Mouse (Mus musculus) liver, embryonic 11.5 days (tissue): Measurements from ENCODE around the gene Cyp2u1. TPM values are rescaled to one million over a fixed set of nuclear protein-coding genes. Genes with fewer than 3 reads are reported as not detected.
"Not testable (repeated sequence)": the region's sequence is repeated elsewhere in the genome, so short reads cannot be mapped to it uniquely, and the experiment has no call there.

Experiments used
- ATAC-seq: fragments of 200-750 bp; cut with Nextera tagmentation; replicated peaks from 2 replicates; pipeline ENCODE4 v1.8.0; 2017; ENCODE audit warnings: moderate number of reproducible peaks, mild to moderate bottlenecking, moderate TSS enrichment, moderate library complexity; ENCODE audit not compliant: low FRiP score
- DNase-seq: peaks from one replicate; pipeline ENCODE4 v3.0.0-alpha.2; 2017; ENCODE audit warnings: low spot score
- H3K27ac ChIP-seq: fragments of 300-500 bp; sonication (generic); 2 replicates; pipeline ENCODE4 v1.5.1; 2014; ENCODE audit warnings: mild to moderate bottlenecking, low read depth, low read length, control low read depth
- H3K27me3 ChIP-seq: fragments of 300-500 bp; sonication (generic); replicated peaks from 2 replicates; pipeline ENCODE4 v1.6.1; 2014; ENCODE audit warnings: low read length, mixed read lengths; ENCODE audit not compliant: control insufficient read depth, insufficient read depth
- H3K36me3 ChIP-seq: fragments of 300-500 bp; sonication (generic); 2 replicates; pipeline ENCODE4 v1.6.1; 2014; ENCODE audit warnings: mild to moderate bottlenecking, low read length, moderate library complexity, mixed read lengths; ENCODE audit not compliant: control insufficient read depth, insufficient read depth
- H3K4me1 ChIP-seq: fragments of 300-500 bp; sonication (generic); replicated peaks from 2 replicates; pipeline ENCODE4 v1.6.1; 2014; ENCODE audit warnings: low read length, mixed read lengths; ENCODE audit not compliant: control insufficient read depth, insufficient read depth
- H3K4me2 ChIP-seq: fragments of 300-500 bp; sonication (generic); 2 replicates; pipeline ENCODE4 v1.6.1; 2014; ENCODE audit warnings: mild to moderate bottlenecking, control low read depth, moderate library complexity
- H3K4me3 ChIP-seq: fragments of 300-500 bp; sonication (generic); 2 replicates; pipeline ENCODE4 v1.5.1; 2014; ENCODE audit warnings: low read depth, low read length, control low read depth
- H3K9ac ChIP-seq: fragments of 300-500 bp; sonication (generic); 2 replicates; pipeline ENCODE4 v1.6.1; 2014; ENCODE audit warnings: low read depth, low read length, control low read depth
- H3K9me3 ChIP-seq: fragments of 300-500 bp; sonication (generic); 2 replicates; pipeline ENCODE4 v1.6.1; 2016; ENCODE audit warnings: low read length, inconsistent platforms, mixed read lengths; ENCODE audit not compliant: control insufficient read depth
- WGBS: fragments of 180-500 bp; shearing (Covaris S2); extraction: QIAGEN DNeasy Blood & Tissue Kit; methylation state at CpG from one replicate; pipeline ENCODE4 v1.1.7; 2014; 5-methylcytosine and 5-hydroxymethylcytosine counted together
- polyA plus RNA-seq: library from polyadenylated mRNA; unstranded; fragments of >200 nt; fragmentation: Nextera tagmentation; extraction: Ambion mirVana; gene quantifications from 2 replicates; pipeline ENCODE4 v1.2.1, GENCODE M21; 2014

Gene Cyp2u1
- polyA plus RNA-seq, 1 experiment from 2014 or later = 0.69 TPM

- no peaks in the 10 kb centered on the region for H3K9me3 ChIP-seq
- WGBS = 74% methylated on average over 4 of the region's 4 CpGs
- no peak overlapping the region for H3K9ac ChIP-seq
- H3K4me3 ChIP-seq = no peak overlapping the region
- H3K4me2 ChIP-seq = no peak overlapping the region
- no peaks in the 10 kb centered on the region for H3K27me3 ChIP-seq
- H3K36me3 ChIP-seq = no peaks in the 10 kb centered on the region
- no peak for DNase-seq
- H3K27ac ChIP-seq = no peak overlapping the region
- ATAC-seq = no peak
- peaks cover 5% of the 10 kb centered on the region for H3K4me1 ChIP-seq
Measured at GRCm38 (mm10) chr3:131339280-131339679, 36.3 kb upstream of the Cyp2u1 start.

- H3K4me3 ChIP-seq, H3K4me2 ChIP-seq, H3K9me3 ChIP-seq, H3K27me3 ChIP-seq, ATAC-seq, H3K4me1 ChIP-seq, H3K36me3 ChIP-seq, H3K27ac ChIP-seq, DNase-seq, H3K9ac ChIP-seq: not testable (repeated sequence)
- WGBS = 98% methylated on average over 6 of the region's 7 CpGs
Measured at GRCm38 (mm10) chr3:131337749-131338148, 34.7 kb upstream of the Cyp2u1 start.

GRCm38 (mm10) chr3:131336629-131337028 is 33.6 kb upstream of the Cyp2u1 start:
- DNase-seq (no peak), ATAC-seq (no peak)
- Histone ChIP-seq H3K27ac (no peak overlapping the region), H3K9ac (no peak overlapping the region), H3K27me3 (no peaks in the 10 kb centered on the region), H3K4me3 (no peak overlapping the region), H3K4me2 (no peak overlapping the region), H3K36me3 (no peaks in the 10 kb centered on the region), H3K4me1 (peaks cover 8% of the 10 kb centered on the region), H3K9me3 (no peaks in the 10 kb centered on the region)
- WGBS = 80% methylated on average over 8 of the region's 8 CpGs

- Histone ChIP-seq H3K36me3 (no peaks in the 10 kb centered on the region), H3K4me1 (peaks cover 8% of the 10 kb centered on the region), H3K27ac (no peak overlapping the region), H3K4me3 (no peak overlapping the region), H3K27me3 (no peaks in the 10 kb centered on the region), H3K9ac (no peak overlapping the region), H3K9me3 (no peaks in the 10 kb centered on the region), H3K4me2 (peak overlapping the region; percentile 48; the same call in 1 of the 2 replicates)
- 56% methylated on average over 8 of the region's 8 CpGs for WGBS
- no peak for ATAC-seq
- DNase-seq = no peak
Measured at GRCm38 (mm10) chr3:131335117-131335547, 32.1 kb upstream of the Cyp2u1 start.

GRCm38 (mm10) chr3:131327189-131327588 is 24.2 kb upstream of the Cyp2u1 start:
- Histone ChIP-seq H3K27me3 (no peaks in the 10 kb centered on the region), H3K4me3 (no peak overlapping the region), H3K4me2 (no peak overlapping the region), H3K9ac (no peak overlapping the region), H3K36me3 (no peaks in the 10 kb centered on the region), H3K4me1 (no peaks in the 10 kb centered on the region), H3K27ac (no peak overlapping the region), H3K9me3 (no peaks in the 10 kb centered on the region)
- no peak for DNase-seq
- 78% methylated on average over 7 of the region's 7 CpGs for WGBS
- ATAC-seq = no peak

- H3K27ac ChIP-seq = no peak overlapping the region
- 77% methylated on average over 4 of the region's 4 CpGs for WGBS
- no peaks in the 10 kb centered on the region for H3K4me1 ChIP-seq
- no peak overlapping the region for H3K9ac ChIP-seq
- H3K36me3 ChIP-seq = no peaks in the 10 kb centered on the region
- DNase-seq (no peak), ATAC-seq (no peak)
- H3K27me3 ChIP-seq = no peaks in the 10 kb centered on the region
- no peak overlapping the region for H3K4me2 ChIP-seq
- no peaks in the 10 kb centered on the region for H3K9me3 ChIP-seq
- H3K4me3 ChIP-seq = no peak overlapping the region
Measured at GRCm38 (mm10) chr3:131326637-131327036, 23.6 kb upstream of the Cyp2u1 start.

- no peak overlapping the region for H3K9ac ChIP-seq
- 79% methylated on average over 14 of the region's 14 CpGs for WGBS
- H3K4me3 ChIP-seq = no peak overlapping the region
- H3K9me3 ChIP-seq = no peaks in the 10 kb centered on the region
- H3K4me2 ChIP-seq = no peak overlapping the region
- no peak for DNase-seq
- no peaks in the 10 kb centered on the region for H3K36me3 ChIP-seq
- no peak overlapping the region for H3K27ac ChIP-seq
- no peaks in the 10 kb centered on the region for H3K27me3 ChIP-seq
- no peaks in the 10 kb centered on the region for H3K4me1 ChIP-seq
- ATAC-seq = no peak
Measured at GRCm38 (mm10) chr3:131322081-131322815, 19.2 kb upstream of the Cyp2u1 start.

GRCm38 (mm10) chr3:131320184-131320583 is 17.2 kb upstream of the Cyp2u1 start:
- WGBS = 7% methylated on average over 3 of the region's 3 CpGs
- peak; percentile 67 for DNase-seq
- no peaks in the 10 kb centered on the region for H3K9me3 ChIP-seq
- H3K4me2 ChIP-seq = no peak overlapping the region
- H3K27ac ChIP-seq = no peak overlapping the region
- no peaks in the 10 kb centered on the region for H3K36me3 ChIP-seq
- ATAC-seq = no peak
- no peaks in the 10 kb centered on the region for H3K4me1 ChIP-seq
- no peaks in the 10 kb centered on the region for H3K27me3 ChIP-seq
- no peak overlapping the region for H3K4me3 ChIP-seq
- H3K9ac ChIP-seq = no peak overlapping the region

- Histone ChIP-seq H3K4me3 (no peak overlapping the region), H3K9me3 (no peaks in the 10 kb centered on the region), H3K9ac (no peak overlapping the region), H3K4me2 (no peak overlapping the region), H3K36me3 (no peaks in the 10 kb centered on the region), H3K4me1 (no peaks in the 10 kb centered on the region), H3K27me3 (no peaks in the 10 kb centered on the region), H3K27ac (no peak overlapping the region)
- 50% methylated on average over 2 of the region's 2 CpGs for WGBS
- DNase-seq (no peak), ATAC-seq (no peak)
Measured at GRCm38 (mm10) chr3:131318211-131318610, 15.2 kb upstream of the Cyp2u1 start.
